Mouse (Mus musculus) regulatory T cell (primary cell): ENCODE results near the gene Upp2.

Source experiments
- in situ Hi-C: fragments of 300-600 bp; cut with MboI, MseI; formaldehyde crosslinking; loops from one replicate; pipeline ENCODE4 v1.15.1; 2025; ENCODE audit warnings: high pct_unique_total_duplicates

The Upp2 gene

GRCm38 (mm10) chr2:58829981-58830742 is 263.1 kb downstream of the Upp2 start:
- in situ Hi-C loops: no loop called here

GRCm38 (mm10) chr2:58832253-58832980 is 265.3 kb downstream of the Upp2 start:
- in situ Hi-C loops: no loop called here

GRCm38 (mm10) chr2:58841021-58841420 is 273.9 kb downstream of the Upp2 start:
- in situ Hi-C loops: loop anchor here (10.0 kb wide), 1 partner anchor 816 kb away; no protein-coding TSS in a partner anchor

- in situ Hi-C loops: loop anchor here (10.0 kb wide), 1 partner anchor 818 kb away; no protein-coding TSS in a partner anchor
Measured at GRCm38 (mm10) chr2:58842443-58842842, 275.3 kb downstream of the Upp2 start.
